Mouse (Mus musculus): ENCODE results near the gene Eif5. TPM values are rescaled to one million over a fixed set of nuclear protein-coding genes. Genes with fewer than 3 reads are reported as not detected.
A peak's percentile ranks its signal among the peaks of the same experiment; 100 is the strongest.

Eif5 gene
- total RNA-seq, 2 experiments from 2014 or later: 253 to 296 TPM

DNA sequence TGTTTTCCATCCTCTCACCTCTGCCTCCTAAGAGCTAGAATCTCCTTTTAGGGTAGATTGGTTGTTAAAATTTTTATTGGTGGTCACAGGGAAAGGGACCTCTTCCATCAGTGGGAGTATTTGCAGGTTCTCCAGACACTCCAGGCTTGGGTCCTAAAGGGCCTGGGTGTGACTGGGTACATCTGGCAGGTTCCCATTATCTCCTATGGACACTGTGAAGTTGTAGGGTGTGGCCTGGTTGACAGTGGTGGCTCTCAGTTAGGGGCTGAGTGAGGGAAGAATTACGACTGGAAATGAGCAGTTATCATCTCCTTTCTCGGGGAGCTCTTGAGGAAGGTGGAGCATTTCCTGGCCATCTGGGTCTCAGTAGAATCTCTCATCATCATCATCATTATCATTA lies 20.8 kb downstream of the Eif5 start:
- peak; percentile 95 for ATAC-seq (replicated peaks; ENCODE audit: low FRiP score, poor library complexity, severe bottlenecking)

DNA sequence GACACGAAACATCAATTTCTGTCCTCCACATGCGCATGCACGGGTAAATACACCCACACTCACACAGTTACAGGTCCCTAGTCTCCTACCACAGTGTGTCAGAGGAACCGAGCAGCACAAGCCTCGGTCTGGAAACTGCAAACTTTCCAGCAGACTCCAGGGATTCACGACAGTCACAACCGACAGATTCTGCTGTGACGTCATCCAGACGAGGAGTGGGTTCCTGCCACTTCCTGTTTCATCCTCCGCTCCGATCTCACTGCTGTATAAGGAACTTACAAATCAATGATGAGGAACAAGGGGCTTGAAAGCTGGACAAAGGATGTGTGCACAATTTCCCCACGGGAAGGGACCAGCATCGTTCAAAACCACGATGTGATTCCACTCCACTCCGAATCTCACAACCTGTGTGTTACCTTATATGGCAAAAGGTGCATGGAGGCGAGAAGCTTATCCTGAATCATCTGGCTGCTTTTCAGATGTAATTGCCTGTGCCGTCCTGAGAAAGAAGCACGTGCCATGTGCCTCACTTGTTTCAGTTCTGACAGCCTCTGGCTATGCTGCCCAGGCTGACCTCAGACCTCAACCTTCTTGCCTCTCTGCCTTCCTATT lies 21.9 kb downstream of the Eif5 start:
- peak; percentile 50 for ATAC-seq (replicated peaks; ENCODE audit: low FRiP score, poor library complexity, severe bottlenecking)

DNA sequence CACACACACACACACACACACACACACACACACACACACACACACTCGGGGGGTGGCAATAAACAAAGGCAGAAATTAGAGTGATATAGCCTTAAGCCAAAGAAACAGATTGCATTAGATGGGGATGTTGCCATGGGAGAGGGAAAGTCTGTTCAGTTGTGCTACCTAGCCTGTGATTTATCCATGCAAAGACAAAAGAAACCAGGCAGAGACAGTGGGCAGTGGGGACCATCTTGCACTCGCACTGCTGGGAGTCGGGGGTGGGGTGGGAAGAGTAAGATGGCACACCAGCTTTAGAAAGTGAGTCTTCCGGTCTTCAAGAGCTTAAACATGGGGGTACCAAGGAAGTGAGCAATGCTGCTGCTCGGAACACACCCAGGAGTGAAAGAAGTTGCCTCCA lies 22.5 kb downstream of the Eif5 start:
- no peak for ATAC-seq (replicated peaks; ENCODE audit: low FRiP score, poor library complexity, severe bottlenecking)

DNA sequence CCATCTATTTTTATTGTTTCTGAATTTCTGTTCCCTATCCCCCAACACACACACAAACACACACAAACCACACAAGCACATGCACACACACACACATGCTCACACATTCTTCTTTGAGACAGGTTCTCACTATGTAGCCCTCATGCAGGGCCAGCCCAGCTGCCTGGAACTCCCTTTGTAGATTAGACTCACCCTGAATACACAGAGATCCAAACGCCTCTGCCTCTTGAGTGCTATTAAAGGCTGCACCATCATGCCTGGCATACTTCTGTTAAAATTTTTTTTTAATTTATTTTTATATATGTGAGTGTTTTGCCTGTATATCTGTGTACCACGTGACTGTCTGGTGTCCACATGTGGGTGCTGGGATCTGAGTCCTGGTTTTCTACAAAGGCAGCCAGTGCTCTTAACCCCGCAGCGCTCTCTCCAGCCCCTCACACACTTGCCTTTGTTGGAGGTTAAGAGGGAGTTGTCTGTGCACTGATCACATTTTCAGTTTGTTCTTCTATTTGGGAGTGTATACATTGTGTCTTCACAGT lies 24.5 kb downstream of the Eif5 start:
- no peak for ATAC-seq (replicated peaks; ENCODE audit: low FRiP score, poor library complexity, severe bottlenecking)

DNA sequence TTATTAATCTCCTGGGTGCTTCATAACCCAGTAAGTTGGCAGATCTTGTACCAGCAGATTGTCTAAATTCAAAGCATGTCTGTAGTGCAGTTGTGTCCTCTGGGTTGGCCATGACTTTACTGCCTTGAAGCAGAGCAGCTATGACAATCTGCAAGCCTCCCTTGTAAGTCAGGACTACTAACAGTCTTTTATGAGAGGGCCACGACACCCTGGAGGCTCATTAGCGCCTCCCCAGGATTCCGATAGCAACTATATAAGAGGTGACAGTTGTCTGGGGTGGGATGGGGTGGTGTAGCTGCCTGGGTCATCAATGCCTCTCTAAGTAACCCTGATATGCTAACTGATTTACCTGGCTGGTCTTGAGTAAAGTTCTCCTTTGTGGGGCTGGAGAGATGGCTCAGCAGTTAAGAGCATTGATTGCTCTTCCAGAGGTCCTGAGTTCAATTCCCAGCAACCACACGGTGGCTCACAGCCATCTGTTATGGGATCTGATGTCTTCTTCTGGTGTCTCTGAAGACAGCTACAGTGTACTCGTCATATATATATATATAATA lies 25.3 kb downstream of the Eif5 start:
- no peak for ATAC-seq (replicated peaks; ENCODE audit: low FRiP score, poor library complexity, severe bottlenecking)

DNA sequence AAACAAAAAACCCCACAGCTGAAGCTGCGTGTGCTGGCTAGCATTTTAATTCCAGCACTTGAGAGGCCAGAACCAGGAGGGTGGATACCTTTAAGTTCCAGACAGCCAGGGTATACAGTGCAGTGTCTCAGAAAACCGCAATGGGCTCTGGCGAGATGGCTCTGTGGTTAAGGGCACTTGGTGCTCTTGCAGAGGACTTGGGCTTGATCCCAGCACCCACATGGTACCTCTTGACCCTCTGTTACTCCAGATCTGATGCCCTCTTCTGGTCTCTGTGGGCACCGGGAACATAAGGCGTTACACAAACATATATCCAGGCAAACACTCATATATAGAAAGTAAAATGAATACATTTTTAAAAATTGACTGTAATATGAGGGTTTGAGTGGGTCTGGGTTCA lies 27.5 kb downstream of the Eif5 start:
- ATAC-seq (replicated peaks; ENCODE audit: low FRiP score, poor library complexity, severe bottlenecking): no peak

DNA sequence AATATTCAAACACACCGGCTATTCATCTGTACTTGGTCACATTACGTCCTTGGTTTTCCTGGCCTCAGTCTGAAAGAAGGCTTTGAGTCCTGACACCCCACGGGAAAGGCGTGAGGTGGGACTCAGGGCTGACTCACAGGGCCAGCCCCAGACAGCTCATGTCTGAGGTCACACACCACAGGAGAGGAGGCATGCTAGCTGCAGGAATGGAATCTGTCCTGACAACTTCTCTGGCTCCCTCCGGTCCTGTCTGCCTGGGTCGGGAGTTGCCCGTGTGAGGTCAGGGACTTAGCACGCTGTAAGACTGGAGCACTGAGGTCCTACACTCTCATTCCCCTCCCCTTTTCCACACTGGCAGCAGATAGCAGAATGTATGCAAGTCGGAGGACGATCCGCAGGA lies 31.0 kb downstream of the Eif5 start:
- no peak for ATAC-seq (replicated peaks; ENCODE audit: low FRiP score, poor library complexity, severe bottlenecking)

DNA sequence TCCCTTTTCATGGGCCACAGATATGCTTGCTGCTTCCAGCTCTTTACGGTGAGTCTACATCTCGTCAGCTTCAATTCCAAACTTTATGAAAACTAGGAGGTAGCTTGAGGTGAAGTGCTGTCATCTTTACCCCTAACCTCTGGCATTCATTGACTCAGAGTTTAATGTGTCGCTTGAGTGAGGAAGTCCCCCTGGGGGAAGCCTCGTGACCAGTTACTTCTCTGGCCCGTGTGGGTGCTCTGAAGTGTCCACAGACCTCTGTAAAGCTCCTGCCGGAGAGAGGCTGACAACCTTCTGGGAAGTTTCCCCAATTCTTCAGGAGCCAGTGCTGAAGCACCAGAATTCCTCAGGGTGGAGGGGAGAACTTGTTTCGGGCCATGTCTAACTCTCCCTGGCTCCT lies 34.6 kb downstream of the Eif5 start:
- ATAC-seq (replicated peaks; ENCODE audit: low FRiP score, poor library complexity, severe bottlenecking): no peak

DNA sequence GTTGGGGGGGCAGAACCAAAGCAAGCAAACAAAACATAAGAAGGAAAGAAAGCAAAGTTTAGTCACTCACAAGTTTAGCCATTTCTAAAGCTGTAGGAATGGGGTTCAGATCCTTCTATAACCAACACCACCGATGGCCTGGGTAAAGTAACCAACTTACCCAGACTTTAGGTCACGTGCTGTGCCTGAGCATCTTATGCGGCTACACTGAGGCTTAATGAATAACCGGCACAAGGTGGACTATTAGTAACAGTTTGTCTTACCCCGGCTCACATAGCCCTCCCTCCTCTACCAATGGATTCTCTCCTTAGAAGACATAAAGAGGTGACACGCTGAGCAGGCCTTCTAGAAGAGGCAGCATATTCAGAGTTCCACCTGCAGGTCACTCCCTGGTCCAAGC lies 35.5 kb downstream of the Eif5 start:
- no peak for ATAC-seq (replicated peaks; ENCODE audit: low FRiP score, poor library complexity, severe bottlenecking)

DNA sequence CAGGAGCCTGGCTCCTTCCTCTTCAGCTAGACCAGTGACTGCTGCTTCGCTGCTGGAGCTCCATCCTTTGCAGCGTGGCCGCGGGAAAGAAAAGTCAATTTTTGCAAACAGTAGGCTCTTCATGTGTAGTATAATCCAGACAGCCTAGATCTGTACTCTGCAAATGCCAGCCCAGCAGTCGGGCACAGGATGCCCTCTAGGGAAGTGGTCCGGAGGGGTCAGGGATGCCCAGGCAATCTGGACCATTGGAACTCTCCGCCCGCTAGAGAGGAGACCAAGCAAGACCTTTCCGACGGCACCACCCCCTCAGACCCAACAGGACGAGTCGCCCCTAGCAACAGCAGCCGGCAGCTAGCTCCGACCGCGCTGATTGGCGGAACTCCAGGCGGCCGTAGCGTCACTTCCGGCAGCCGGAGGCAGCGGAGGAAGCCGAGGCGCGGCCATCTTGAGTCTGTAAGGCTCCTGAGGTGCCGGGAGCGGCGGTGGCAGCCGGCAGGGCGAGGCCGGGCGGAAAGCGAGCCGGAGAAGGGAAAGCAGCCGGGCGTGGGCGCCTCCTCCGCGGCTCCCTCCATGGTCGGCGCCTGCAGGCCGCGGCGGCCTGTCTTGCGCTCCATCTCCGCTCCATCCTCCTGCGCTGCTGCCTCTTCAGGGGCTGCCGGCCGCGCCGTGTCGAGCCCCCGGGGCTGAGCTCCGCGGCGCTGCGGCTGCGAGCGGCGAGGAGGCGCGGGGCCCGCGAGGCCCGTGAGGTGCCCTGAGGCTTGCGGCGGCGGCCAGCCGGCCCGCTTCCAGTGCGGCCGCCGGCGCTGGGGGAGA lies 36.5 kb downstream of the Eif5 start, which contains the start of gene Mark3:
Gene Mark3 (plus strand): TSS at position 450 of the 813 bp plus-strand sequence.
- ATAC-seq (replicated peaks; ENCODE audit: low FRiP score, poor library complexity, severe bottlenecking): peak; percentile 97

DNA sequence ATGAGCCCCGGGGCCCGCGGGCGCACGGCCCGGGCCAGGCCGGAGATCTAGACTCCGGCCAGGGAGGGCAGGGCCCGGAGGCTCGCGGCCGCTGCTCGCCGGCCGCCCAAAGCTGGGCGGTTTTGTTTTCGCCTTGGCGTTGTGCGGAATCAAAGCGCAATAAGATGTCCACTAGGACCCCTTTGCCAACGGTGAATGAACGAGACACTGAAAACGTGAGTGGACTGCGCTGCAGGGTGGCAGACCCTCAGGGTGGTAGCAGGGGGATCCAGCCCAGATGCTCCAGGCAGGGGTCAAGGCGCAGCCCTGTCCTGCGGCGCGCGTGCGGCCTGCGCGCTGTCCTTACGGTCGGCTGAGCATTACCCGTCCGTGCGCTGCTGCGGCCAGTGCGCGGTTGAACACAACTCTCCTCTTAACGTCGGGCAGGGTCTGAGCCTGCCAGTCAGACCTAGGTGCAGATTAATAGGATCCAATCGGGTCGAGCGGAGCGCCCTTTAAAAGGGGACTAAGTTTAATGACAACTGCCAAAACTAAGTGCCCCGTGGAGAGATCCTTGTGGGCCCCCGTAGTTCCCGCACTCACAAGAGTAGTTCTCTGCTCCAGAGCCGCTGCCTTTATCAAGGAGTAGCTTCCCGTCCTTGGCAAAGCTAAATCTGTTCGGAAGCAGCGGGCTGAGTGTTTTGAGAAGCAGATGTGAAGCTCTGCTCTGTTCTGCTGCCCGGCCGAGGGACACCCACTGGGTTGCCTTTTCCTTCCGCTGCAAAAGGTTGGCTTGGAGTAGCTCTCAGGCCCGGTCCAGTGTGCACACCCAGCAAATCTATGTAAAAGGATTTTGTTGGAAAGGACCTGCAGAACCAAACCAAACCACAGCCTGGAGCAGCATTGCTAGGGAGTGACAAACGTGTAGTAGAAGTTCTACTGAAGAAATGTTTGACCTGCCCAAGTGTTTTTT lies 37.3 kb downstream of the Eif5 start:
- peak; percentile 56 for ATAC-seq (replicated peaks; ENCODE audit: low FRiP score, poor library complexity, severe bottlenecking)

DNA sequence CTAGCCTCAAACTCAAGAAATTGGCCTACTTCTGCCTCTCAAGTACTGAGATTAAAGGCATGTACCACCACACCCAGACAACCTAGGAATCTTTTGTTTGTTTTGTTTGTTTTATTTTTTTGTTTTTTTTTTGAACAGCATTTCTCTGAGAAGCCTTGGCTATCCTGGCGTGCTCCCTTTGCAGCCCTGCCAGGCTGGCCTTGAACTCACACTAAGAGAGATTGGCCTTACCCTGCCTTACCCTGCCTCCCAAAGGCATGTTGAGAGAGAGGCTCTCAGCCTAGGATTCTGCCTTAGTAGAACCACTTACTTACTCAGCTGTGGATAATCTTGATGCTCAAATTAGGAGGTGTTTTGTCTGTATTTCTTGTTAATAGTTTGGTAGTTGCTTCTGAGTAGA lies 45.2 kb downstream of the Eif5 start:
- no peak for ATAC-seq (replicated peaks; ENCODE audit: low FRiP score, poor library complexity, severe bottlenecking)

DNA sequence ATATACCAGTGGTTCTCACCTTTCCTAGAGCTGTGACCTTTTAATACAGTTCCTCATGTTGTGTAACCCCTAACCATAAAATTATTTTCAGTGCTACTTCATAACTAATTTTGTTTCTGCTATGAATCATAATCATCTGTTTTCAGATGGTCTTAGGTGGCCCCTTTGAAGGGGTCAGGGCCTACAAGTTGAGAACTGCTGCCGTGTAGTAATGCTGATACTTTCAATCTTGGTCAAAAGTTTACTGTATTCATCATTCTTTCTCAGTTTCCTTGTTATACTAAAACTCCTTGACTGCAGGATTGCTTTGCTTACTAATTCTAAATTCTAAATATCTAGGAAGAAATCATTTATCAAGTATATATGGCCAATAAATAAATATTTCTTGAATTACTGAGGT lies 46.6 kb downstream of the Eif5 start:
- ATAC-seq (replicated peaks; ENCODE audit: low FRiP score, poor library complexity, severe bottlenecking): no peak

DNA sequence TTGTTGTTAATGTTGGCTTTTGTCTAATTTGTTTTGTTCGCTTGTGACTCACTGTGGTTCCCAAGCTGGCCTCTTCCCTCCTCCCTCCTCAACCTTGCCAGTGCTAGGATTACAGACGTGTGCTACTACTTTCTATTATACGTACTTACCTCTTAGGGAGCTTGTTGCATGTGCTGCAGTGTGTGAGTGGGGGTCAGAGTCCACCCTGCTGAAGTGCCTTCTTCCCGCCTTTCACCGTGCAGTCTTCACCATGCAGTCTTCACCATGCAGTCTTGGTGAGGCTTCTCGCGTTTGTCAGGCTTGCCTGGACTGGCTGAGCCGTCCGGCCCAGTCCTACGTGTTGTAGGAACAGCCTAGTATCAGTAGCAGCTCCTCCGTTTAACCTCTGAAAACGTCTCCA lies 49.4 kb downstream of the Eif5 start:
- no peak for ATAC-seq (replicated peaks; ENCODE audit: low FRiP score, poor library complexity, severe bottlenecking)

DNA sequence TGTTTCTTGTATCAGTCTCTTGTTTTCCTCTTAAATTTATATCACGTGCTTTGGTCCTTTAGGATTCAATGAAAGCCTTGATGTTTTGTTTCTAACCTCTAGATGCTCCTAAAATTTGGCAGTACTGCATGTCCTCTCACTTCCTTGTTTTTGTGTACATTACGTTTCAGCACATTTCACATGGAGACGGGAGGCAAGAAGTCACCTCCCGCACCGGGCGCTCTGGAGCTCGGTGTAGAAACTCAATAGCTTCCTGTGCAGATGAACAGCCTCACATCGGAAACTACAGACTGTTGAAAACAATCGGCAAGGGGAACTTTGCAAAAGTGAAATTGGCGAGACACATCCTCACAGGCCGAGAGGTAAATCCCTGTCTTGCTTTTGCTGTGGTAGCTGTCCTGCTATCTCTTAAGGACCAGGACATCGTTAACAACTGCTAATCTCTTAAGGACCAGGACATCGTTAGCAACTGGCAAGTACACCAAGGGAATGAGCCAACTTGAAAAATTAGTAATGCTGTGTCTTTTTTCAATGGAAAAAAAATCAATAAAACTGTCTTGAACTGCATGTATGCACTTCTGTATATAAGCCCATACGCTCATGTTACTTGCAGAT lies 54.7 kb downstream of the Eif5 start:
- ATAC-seq (replicated peaks; ENCODE audit: low FRiP score, poor library complexity, severe bottlenecking): peak; percentile 55

DNA sequence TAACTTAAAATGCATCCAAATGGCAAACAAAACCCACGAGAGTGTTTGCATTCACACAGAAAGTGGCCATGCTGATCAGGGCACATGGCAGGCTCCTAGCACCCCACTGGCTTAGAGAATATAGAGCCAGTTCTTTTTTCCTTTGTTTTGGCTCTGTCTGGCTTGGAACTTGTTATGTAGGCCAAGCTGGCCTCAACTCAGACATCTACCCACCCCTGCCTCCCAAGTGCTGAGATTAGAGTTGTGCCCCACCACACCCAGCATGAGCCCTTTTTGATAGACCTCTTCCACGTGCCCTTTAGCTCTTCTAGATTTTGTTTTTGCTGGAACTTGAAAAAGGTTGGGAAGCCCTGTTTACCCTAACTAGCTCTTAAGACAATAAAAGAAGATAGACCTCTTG lies 56.0 kb downstream of the Eif5 start:
- no peak for ATAC-seq (replicated peaks; ENCODE audit: low FRiP score, poor library complexity, severe bottlenecking)

Data from erythroid progenitor cell, adult 5-6 weeks (primary cell).